Mouse (Mus musculus) erythroblast, embryonic 14.5 days (primary cell): ENCODE measurements around the gene Pde4d.

Experiments used
- GATA1 ChIP-seq: IDR thresholded peaks from 2 replicates; pipeline ENCODE4 v1.6.1; 2012; ENCODE audit warnings: low read length, inconsistent platforms, mixed read lengths
- TAL1 ChIP-seq: IDR thresholded peaks from 3 replicates; pipeline ENCODE4 v1.6.1; 2012; ENCODE audit warnings: low read length, inconsistent platforms, mixed read lengths

- TF ChIP-seq TAL1, result no peak
- no peak for TF ChIP-seq GATA1
Observed at GRCm38 (mm10) chr13:109777441-109777840, 1327.7 kb downstream of the Pde4d start.
